Mouse (Mus musculus): Measurements from ENCODE around the gene Gm21958.

- TF ChIP-seq CTCF (IDR thresholded peaks at IDR 0.05), result no peak
- TF ChIP-seq EP300 (IDR thresholded peaks at IDR 0.05; ENCODE audit: insufficient read depth, low read depth, low read length), result no peak
Observed at GRCm38 (mm10) chr3:54761258-54761657, 47.1 kb upstream of the Gm21958 start.
